Mouse (Mus musculus) cortical plate, adult 2 months (tissue): Measurements from ENCODE around the gene Arhgap15. TPM values are rescaled to one million over a fixed set of nuclear protein-coding genes. Genes with fewer than 3 reads are reported as not detected.

ENCODE experiments used
- H3K27ac ChIP-seq: fragments of 200-500 bp; 2 replicates; pipeline ENCODE4 v1.5.1; 2012; ENCODE audit warnings: low read length, control low read depth, inconsistent platforms; ENCODE audit not compliant: insufficient read depth
- H3K4me1 ChIP-seq: fragments of 200-500 bp; 2 replicates; pipeline ENCODE4 v1.6.1; 2011; ENCODE audit warnings: low read length; ENCODE audit not compliant: control insufficient read depth, insufficient read depth
- H3K4me3 ChIP-seq: fragments of 200-500 bp; 2 replicates; pipeline ENCODE4 v1.5.1; 2011; ENCODE audit warnings: mild to moderate bottlenecking, low read length, control low read depth; ENCODE audit not compliant: insufficient read depth
- CTCF ChIP-seq: fragments of 200-500 bp; IDR thresholded peaks from 2 replicates; pipeline ENCODE4 v1.5.1; 2011; ENCODE audit warnings: mild to moderate bottlenecking, control low read depth, low read length; ENCODE audit not compliant: insufficient read depth; ENCODE audit errors: extremely low read depth
- POLR2A ChIP-seq: fragments of 200-500 bp; IDR thresholded peaks from 2 replicates; pipeline ENCODE4 v1.6.1; 2011; ENCODE audit warnings: mild to moderate bottlenecking, low read length, control low read depth; ENCODE audit not compliant: insufficient read depth; ENCODE audit errors: extremely low read depth
- polyA plus RNA-seq: library from polyadenylated mRNA; depleted of rRNA; stranded (reverse); fragments of >200 nt; gene quantifications from 2 replicates; pipeline ENCODE4 v1.2.3, GENCODE M21; 2012

Gene Arhgap15
- polyA plus RNA-seq, 1 experiment = 8.9 TPM

- Histone ChIP-seq H3K4me3 (no peak overlapping the region), H3K4me1 (no peaks in the 10 kb centered on the region; the same call in 1 of the 2 replicates), H3K27ac (peak overlapping the region; percentile 17; the same call in 1 of the 2 replicates)
- TF ChIP-seq POLR2A (no peak), CTCF (no peak)
These were observed 264.8 kb downstream of the Arhgap15 start for GRCm38 (mm10) chr2:44013388-44013787.

DNA sequence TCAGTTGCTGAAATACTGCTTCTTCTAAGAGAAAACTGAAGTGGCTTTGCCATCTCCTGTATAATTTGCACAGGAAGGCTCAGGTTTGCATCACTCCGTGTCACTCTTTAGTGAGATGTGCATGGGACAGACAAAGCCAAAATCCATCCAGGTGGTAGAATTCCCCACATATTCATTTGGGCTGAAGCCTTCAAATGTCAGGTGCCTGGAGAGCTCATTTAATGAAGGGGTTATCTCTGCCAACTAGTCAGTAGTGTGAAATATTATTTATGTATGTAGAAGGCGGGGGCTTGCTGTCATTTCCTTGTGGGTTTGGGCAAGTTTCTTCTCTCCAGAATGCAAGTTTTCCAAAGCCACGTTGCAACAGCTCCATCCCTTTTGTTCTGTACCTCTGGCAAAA lies 268.1 kb downstream of the Arhgap15 start:
- Histone ChIP-seq H3K4me3 (no peak overlapping the region), H3K27ac (no peak overlapping the region), H3K4me1 (no peaks in the 10 kb centered on the region; the same call in 1 of the 2 replicates)
- TF ChIP-seq CTCF (no peak), POLR2A (no peak)

- TF ChIP-seq CTCF (no peak), POLR2A (no peak)
- H3K4me1 ChIP-seq = no peaks in the 10 kb centered on the region; the same call in 1 of the 2 replicates
- H3K27ac ChIP-seq = no peak overlapping the region
- H3K4me3 ChIP-seq = no peak overlapping the region
These were observed 268.9 kb downstream of the Arhgap15 start for GRCm38 (mm10) chr2:44017405-44018026.

DNA sequence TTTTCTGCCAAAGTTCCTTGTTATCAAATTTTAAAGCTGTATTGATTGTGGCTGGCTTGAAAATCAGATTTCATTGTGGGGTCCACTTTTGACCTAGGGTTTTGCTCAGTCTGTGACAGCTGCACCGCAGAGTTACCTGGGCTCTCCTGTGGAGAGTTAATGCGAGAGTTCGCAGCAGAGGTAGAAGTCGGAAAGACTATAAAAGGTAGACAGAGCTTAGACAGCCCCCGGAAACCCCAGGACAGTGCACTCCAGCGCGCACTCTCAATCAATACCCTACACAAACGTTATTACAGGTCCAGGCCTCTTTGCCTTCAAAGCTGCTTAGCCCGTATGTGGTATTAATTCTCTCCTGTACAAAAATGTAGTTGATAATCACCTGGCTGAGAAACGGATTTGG lies 269.4 kb downstream of the Arhgap15 start:
- TF ChIP-seq POLR2A = no peak
- TF ChIP-seq CTCF = no peak
- no peak overlapping the region for H3K4me3 ChIP-seq
- no peak overlapping the region for H3K27ac ChIP-seq

DNA sequence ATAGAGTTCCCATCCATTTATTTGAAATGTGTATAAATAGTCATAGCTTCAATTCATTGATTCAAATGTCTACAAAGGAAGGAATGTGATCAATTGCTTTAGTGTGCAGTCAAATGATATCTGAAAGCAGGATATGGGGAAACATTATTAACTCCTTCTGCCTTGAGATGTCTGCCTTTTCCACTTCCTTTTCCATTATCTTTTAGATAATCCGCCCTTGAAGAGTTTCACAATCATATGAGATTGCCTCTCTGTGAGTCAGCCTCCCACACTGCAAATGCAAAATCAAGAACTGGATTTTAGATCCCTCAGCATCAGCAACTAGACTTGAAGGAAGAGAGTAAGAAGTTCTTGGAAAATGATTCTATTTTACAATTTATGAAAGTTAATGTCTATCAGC lies 276.1 kb downstream of the Arhgap15 start:
- Histone ChIP-seq H3K4me3 (no peak overlapping the region), H3K4me1 (no peaks in the 10 kb centered on the region), H3K27ac (no peak overlapping the region)
- TF ChIP-seq CTCF = no peak
- TF ChIP-seq POLR2A = no peak

More for the DNA sequence above, 269.4 kb downstream of the Arhgap15 start:
- no peaks in the 10 kb centered on the region; the same call in 1 of the 2 replicates for H3K4me1 ChIP-seq

DNA sequence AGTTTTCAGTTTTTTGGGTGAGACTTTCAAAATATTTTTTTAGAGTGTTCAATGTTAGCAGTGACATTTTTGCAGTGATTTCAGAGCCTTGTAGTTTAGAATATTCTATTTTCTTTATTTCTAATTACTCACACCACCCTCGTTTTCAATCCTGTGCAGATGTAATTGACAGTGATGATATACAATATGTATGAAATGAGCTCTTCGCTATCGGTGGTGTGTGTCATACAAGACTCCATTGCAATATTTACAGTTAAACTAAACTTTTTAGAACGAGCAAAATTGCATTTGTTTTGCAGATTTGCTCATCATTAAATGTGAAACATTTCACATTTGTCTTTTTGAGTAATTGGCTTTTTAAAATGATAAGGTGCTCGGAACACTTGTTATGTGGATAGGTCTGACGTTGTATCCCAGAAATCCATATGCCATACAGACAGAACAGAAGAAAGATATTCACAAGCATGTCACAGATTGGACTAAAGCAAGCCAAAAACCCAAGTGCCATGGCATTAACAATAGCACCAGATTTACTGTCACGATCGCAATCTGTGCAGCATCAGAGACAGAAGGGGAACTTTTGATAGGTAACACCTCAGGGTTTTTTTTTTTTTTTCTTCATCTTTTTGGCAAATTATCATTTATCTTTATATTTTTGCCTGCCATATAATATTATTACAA lies 280.6 kb downstream of the Arhgap15 start:
- no peak for TF ChIP-seq POLR2A
- TF ChIP-seq CTCF = no peak
- H3K4me1 ChIP-seq = no peaks in the 10 kb centered on the region; the same call in 1 of the 2 replicates
- H3K4me3 ChIP-seq = no peak overlapping the region
- no peak overlapping the region for H3K27ac ChIP-seq

DNA sequence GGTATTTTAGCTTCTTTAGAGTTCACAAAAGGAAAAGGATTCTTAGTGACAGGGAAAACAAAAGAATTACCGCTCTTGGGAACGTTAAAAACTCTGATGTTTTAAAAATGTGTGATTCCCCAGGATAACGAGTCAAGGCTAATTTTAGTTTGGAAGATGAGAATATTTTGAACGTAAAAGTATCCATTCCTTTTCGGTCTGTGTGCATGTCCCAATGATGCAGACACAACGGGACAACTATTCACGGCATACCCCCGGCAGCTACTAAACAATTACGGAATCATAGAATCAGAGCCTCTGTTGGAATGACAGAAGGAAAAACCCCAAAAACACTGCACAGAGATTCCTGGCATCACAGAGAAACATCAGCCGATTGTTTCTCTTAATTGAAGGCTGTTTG lies 281.2 kb downstream of the Arhgap15 start:
- H3K4me3 ChIP-seq = no peak overlapping the region
- H3K27ac ChIP-seq = no peak overlapping the region
- H3K4me1 ChIP-seq = no peaks in the 10 kb centered on the region; the same call in 1 of the 2 replicates
- TF ChIP-seq POLR2A (no peak), CTCF (no peak)

GRCm38 (mm10) chr2:44039522-44040203 lies 291.0 kb downstream of the Arhgap15 start:
- H3K4me3 ChIP-seq = no peak overlapping the region
- TF ChIP-seq CTCF (no peak), POLR2A (no peak)

DNA sequence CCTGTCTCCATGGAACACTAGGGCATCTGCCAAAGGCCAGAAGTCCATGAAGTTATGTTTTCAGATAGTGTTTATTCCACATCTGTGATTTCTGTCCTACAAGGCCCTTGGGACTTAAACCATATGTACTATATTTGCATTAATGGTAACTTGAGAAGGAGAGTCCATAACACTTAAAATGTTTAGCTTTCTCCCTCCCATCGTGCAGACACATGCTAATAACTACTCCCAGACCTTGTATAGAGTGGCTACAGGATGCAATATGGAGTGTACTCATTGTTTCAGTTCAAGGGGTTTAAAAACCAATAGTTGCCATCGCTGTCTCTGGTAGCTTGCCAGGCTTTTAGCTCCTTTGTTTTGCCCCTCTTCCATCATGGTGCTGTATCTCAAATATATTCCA lies 295.5 kb downstream of the Arhgap15 start:
- no peak overlapping the region for H3K4me3 ChIP-seq
- TF ChIP-seq CTCF (no peak), POLR2A (no peak)
- no peak overlapping the region for H3K27ac ChIP-seq
- no peaks in the 10 kb centered on the region; the same call in 1 of the 2 replicates for H3K4me1 ChIP-seq

More at GRCm38 (mm10) chr2:44039522-44040203, 291.0 kb downstream of the Arhgap15 start:
- no peak overlapping the region for H3K27ac ChIP-seq
- H3K4me1 ChIP-seq = no peaks in the 10 kb centered on the region
